8 mouse cellular contexts compared by ENCODE assay signal in genomic region chr19:55880664-55881359, GRCm38 (mm10).
DNase-seq lines count a peak whose midpoint lies in the region; ATAC-seq and TF ChIP-seq lines count a peak whose summit lies in the region.

No protein-coding gene starts in this region.

- TF ChIP-seq CTCF in kidney, adult 2 months (conservative IDR thresholded peaks at IDR 0.05; ENCODE audit: insufficient read depth, insufficient read length, low read depth, low read length), result no peak

- H3K27me3 ChIP-seq in hindbrain, embryonic 15.5 days, result peaks cover 10% of the 10 kb centered on the region; the same call in 1 of the 2 replicates
- H3K27me3 ChIP-seq in kidney, adult 2 months (replicated peaks; ENCODE audit: control insufficient read depth, insufficient read depth, low read length), result no peaks in the 10 kb centered on the region
- H3K27me3 ChIP-seq in kidney, embryonic 16.5 days (ENCODE audit: insufficient read depth, low read length), result no peaks in the 10 kb centered on the region

- no peak overlapping the region for H3K9ac ChIP-seq in hindbrain, embryonic 15.5 days
- no peak overlapping the region for H3K9ac ChIP-seq in kidney, embryonic 16.5 days (replicated peaks; ENCODE audit: low read length)

- H3K4me1 ChIP-seq in hindbrain, embryonic 15.5 days (replicated peaks), result peaks cover 12% of the 10 kb centered on the region
- peaks cover 10% of the 10 kb centered on the region; the same call in 1 of the 2 replicates for H3K4me1 ChIP-seq in kidney, adult 2 months (ENCODE audit: control insufficient read depth, insufficient read depth, low read length)
- 0 out of 2 replicates have a peak, but pooled peaks cover 6% of the 10 kb centered on the region for H3K4me1 ChIP-seq in kidney, embryonic 16.5 days (ENCODE audit: insufficient read depth, low read length)

- peak overlapping the region; percentile 9 for H3K4me2 ChIP-seq in hindbrain, embryonic 15.5 days
- no peak overlapping the region for H3K4me2 ChIP-seq in kidney, embryonic 16.5 days (replicated peaks; ENCODE audit: low read depth, low read length)

- H3K36me3 ChIP-seq in hindbrain, embryonic 15.5 days, result no peaks in the 10 kb centered on the region
- no peaks in the 10 kb centered on the region for H3K36me3 ChIP-seq in kidney, adult 2 months (ENCODE audit: control insufficient read depth, insufficient read depth, low read length)
- H3K36me3 ChIP-seq in kidney, embryonic 16.5 days (ENCODE audit: insufficient read depth, low read length), result no peaks in the 10 kb centered on the region

- TF ChIP-seq POLR2A in kidney, adult 2 months (IDR thresholded peaks at IDR 0.05; ENCODE audit: low read depth, low read length), result no peak

- ATAC-seq in hindbrain, embryonic 15.5 days (ENCODE audit: low FRiP score, low read depth), result peak; percentile 65
- no peak for ATAC-seq in kidney, embryonic 16.5 days (ENCODE audit: low FRiP score, low TSS enrichment)

- DNase-seq in 3T3-L1 (ENCODE audit: low read depth, low spot score), result peak; percentile 47
- DNase-seq in NIH3T3 (ENCODE audit: low read depth), result peak; percentile 46
- DNase-seq in mesoderm, embryonic 11.5 days (ENCODE audit: low read depth, low spot score), result peak; percentile 39
- DNase-seq in kidney, adult 2 months, result no peak
- DNase-seq in embryo, embryonic 10.5 days (ENCODE audit: low spot score), result no peak
- DNase-seq in kidney, adult 18-20 months, result no peak

- WGBS in hindbrain, embryonic 15.5 days, result 26% methylated on average over 13 of the region's 13 CpGs
- 78% methylated on average over 13 of the region's 13 CpGs for WGBS in kidney, adult 2 months
- WGBS in kidney, embryonic 16.5 days, result 85% methylated on average over 13 of the region's 13 CpGs

- no peaks in the 10 kb centered on the region for H3K9me3 ChIP-seq in hindbrain, embryonic 15.5 days
- H3K9me3 ChIP-seq in kidney, embryonic 16.5 days (ENCODE audit: low read length), result no peaks in the 10 kb centered on the region

- no peak overlapping the region for H3K4me3 ChIP-seq in hindbrain, embryonic 15.5 days
- H3K4me3 ChIP-seq in kidney, adult 2 months (ENCODE audit: insufficient read depth, low read depth, low read length), result no peak overlapping the region
- no peak overlapping the region for H3K4me3 ChIP-seq in kidney, embryonic 16.5 days (ENCODE audit: low read length)

- H3K27ac ChIP-seq in hindbrain, embryonic 15.5 days (replicated peaks), result no peak overlapping the region
- no peak overlapping the region for H3K27ac ChIP-seq in kidney, adult 2 months (ENCODE audit: insufficient read depth, low read depth, low read length)
- no peak overlapping the region for H3K27ac ChIP-seq in kidney, embryonic 16.5 days (ENCODE audit: low read length)

Comparison
In these comparisons a context has a peak if more than half of its experiments do, and no peak if none do; other contexts are left out.
1. DNase-seq: peak in 3T3-L1 (single experiment), NIH3T3 (single experiment) and mesoderm, embryonic 11.5 days (single experiment); none in kidney, adult 2 months (single experiment), embryo, embryonic 10.5 days (single experiment) and kidney, adult 18-20 months (single experiment).